Mouse (Mus musculus): ENCODE results near the gene Pgbd5. TPM values are rescaled to one million over a fixed set of nuclear protein-coding genes. Genes with fewer than 3 reads are reported as not detected.
A peak's percentile ranks its signal among the peaks of the same experiment; 100 is the strongest.

The Pgbd5 gene
- polyA plus RNA-seq, 1 experiment from 2014 or later: 16.4 TPM

GRCm38 (mm10) chr8:124361773-124362427, 77.6 kb downstream of the Pgbd5 start:
- H3K4me3 ChIP-seq: no peak overlapping the region
- no peak overlapping the region for H3K4me2 ChIP-seq
- no peaks in the 10 kb centered on the region for H3K4me1 ChIP-seq (replicated peaks)
- H3K9ac ChIP-seq: no peak overlapping the region
- no peak overlapping the region for H3K27ac ChIP-seq (replicated peaks)
- ATAC-seq (ENCODE audit: low FRiP score, low read depth): no peak
- no peaks in the 10 kb centered on the region for H3K27me3 ChIP-seq
- H3K36me3 ChIP-seq: no peaks in the 10 kb centered on the region
- H3K9me3 ChIP-seq: no peaks in the 10 kb centered on the region
- 83% methylated on average over 11 of the region's 11 CpGs for WGBS

GRCm38 (mm10) chr8:124360911-124361310, 78.5 kb downstream of the Pgbd5 start:
- 84% methylated on average over 3 of the region's 3 CpGs for WGBS
- H3K36me3 ChIP-seq: no peaks in the 10 kb centered on the region
- H3K4me1 ChIP-seq (replicated peaks): no peaks in the 10 kb centered on the region
- no peaks in the 10 kb centered on the region for H3K27me3 ChIP-seq
- H3K9ac ChIP-seq: no peak overlapping the region
- no peak for ATAC-seq (ENCODE audit: low FRiP score, low read depth)
- H3K9me3 ChIP-seq: no peaks in the 10 kb centered on the region
- H3K27ac ChIP-seq (replicated peaks): no peak overlapping the region
- no peak overlapping the region for H3K4me2 ChIP-seq
- H3K4me3 ChIP-seq: no peak overlapping the region

GRCm38 (mm10) chr8:124351636-124352035, 87.8 kb downstream of the Pgbd5 start:
- no peaks in the 10 kb centered on the region for H3K9me3 ChIP-seq
- no peak for ATAC-seq (ENCODE audit: low FRiP score, low read depth)
- 65% methylated on average over 5 of the region's 5 CpGs for WGBS
- H3K4me1 ChIP-seq (replicated peaks): peaks cover 4% of the 10 kb centered on the region
- H3K36me3 ChIP-seq: no peaks in the 10 kb centered on the region
- no peak overlapping the region for H3K9ac ChIP-seq
- no peak overlapping the region for H3K27ac ChIP-seq (replicated peaks)
- H3K4me2 ChIP-seq: no peak overlapping the region
- no peaks in the 10 kb centered on the region for H3K27me3 ChIP-seq
- no peak overlapping the region for H3K4me3 ChIP-seq

GRCm38 (mm10) chr8:124349663-124350062, 89.8 kb downstream of the Pgbd5 start:
- Histone ChIP-seq H3K4me3 (no peak overlapping the region), H3K36me3 (peaks cover 6% of the 10 kb centered on the region; the same call in 1 of the 2 replicates), H3K4me1 (replicated peaks) (peaks cover 5% of the 10 kb centered on the region), H3K9ac (no peak overlapping the region), H3K27me3 (no peaks in the 10 kb centered on the region), H3K9me3 (no peaks in the 10 kb centered on the region), H3K27ac (replicated peaks) (no peak overlapping the region), H3K4me2 (no peak overlapping the region)
- no peak for ATAC-seq (ENCODE audit: low FRiP score, low read depth)
- 36% methylated on average over 7 of the region's 7 CpGs for WGBS

- no peaks in the 10 kb centered on the region for H3K9me3 ChIP-seq
- peaks cover 5% of the 10 kb centered on the region for H3K4me1 ChIP-seq (replicated peaks)
- H3K9ac ChIP-seq: no peak overlapping the region
- peaks cover 10% of the 10 kb centered on the region for H3K36me3 ChIP-seq
- peak; percentile 12; the same call in 1 of the 2 replicates for ATAC-seq (ENCODE audit: low FRiP score, low read depth)
- no peak overlapping the region for H3K4me2 ChIP-seq
- H3K27me3 ChIP-seq: no peaks in the 10 kb centered on the region
- H3K27ac ChIP-seq (replicated peaks): no peak overlapping the region
- WGBS: 61% methylated on average over 1 of the region's 1 CpGs
- no peak overlapping the region for H3K4me3 ChIP-seq
Measured at GRCm38 (mm10) chr8:124348087-124348486, 91.4 kb downstream of the Pgbd5 start.

- Histone ChIP-seq H3K4me2 (no peak overlapping the region), H3K36me3 (peaks cover 12% of the 10 kb centered on the region), H3K9me3 (no peaks in the 10 kb centered on the region), H3K9ac (no peak overlapping the region), H3K27me3 (no peaks in the 10 kb centered on the region), H3K4me1 (replicated peaks) (peaks cover 5% of the 10 kb centered on the region), H3K4me3 (no peak overlapping the region), H3K27ac (replicated peaks) (no peak overlapping the region)
- 47% methylated on average over 19 of the region's 19 CpGs for WGBS
- ATAC-seq (ENCODE audit: low FRiP score, low read depth): peak; percentile 65
Measured at GRCm38 (mm10) chr8:124346852-124347523, 92.5 kb downstream of the Pgbd5 start.

- ATAC-seq (ENCODE audit: low FRiP score, low read depth): no peak
- Histone ChIP-seq H3K4me1 (replicated peaks) (peaks cover 5% of the 10 kb centered on the region), H3K36me3 (peaks cover 15% of the 10 kb centered on the region), H3K9me3 (no peaks in the 10 kb centered on the region), H3K27me3 (no peaks in the 10 kb centered on the region), H3K9ac (no peak overlapping the region), H3K4me2 (no peak overlapping the region), H3K27ac (replicated peaks) (no peak overlapping the region), H3K4me3 (no peak overlapping the region)
- 78% methylated on average over 10 of the region's 10 CpGs for WGBS
Measured at GRCm38 (mm10) chr8:124345098-124345497, 94.4 kb downstream of the Pgbd5 start.

GRCm38 (mm10) chr8:124343991-124344390, 95.5 kb downstream of the Pgbd5 start:
- peaks cover 3% of the 10 kb centered on the region; the same call in 1 of the 2 replicates for H3K4me1 ChIP-seq (replicated peaks)
- no peaks in the 10 kb centered on the region for H3K9me3 ChIP-seq
- peaks cover 22% of the 10 kb centered on the region for H3K36me3 ChIP-seq
- H3K4me3 ChIP-seq: no peak overlapping the region
- no peak for ATAC-seq (ENCODE audit: low FRiP score, low read depth)
- 77% methylated on average over 12 of the region's 12 CpGs for WGBS
- no peak overlapping the region for H3K9ac ChIP-seq
- H3K27me3 ChIP-seq: no peaks in the 10 kb centered on the region
- H3K27ac ChIP-seq (replicated peaks): no peak overlapping the region
- H3K4me2 ChIP-seq: no peak overlapping the region

GRCm38 (mm10) chr8:124343151-124343550, 96.3 kb downstream of the Pgbd5 start:
- Histone ChIP-seq H3K9me3 (no peaks in the 10 kb centered on the region), H3K36me3 (peaks cover 29% of the 10 kb centered on the region), H3K4me2 (no peak overlapping the region), H3K27ac (replicated peaks) (no peak overlapping the region), H3K27me3 (no peaks in the 10 kb centered on the region), H3K9ac (no peak overlapping the region), H3K4me3 (no peak overlapping the region), H3K4me1 (replicated peaks) (peaks cover 3% of the 10 kb centered on the region; the same call in 1 of the 2 replicates)
- ATAC-seq (ENCODE audit: low FRiP score, low read depth): no peak
- 93% methylated on average over 15 of the region's 15 CpGs for WGBS

GRCm38 (mm10) chr8:124340360-124341068, 98.9 kb downstream of the Pgbd5 start:
- WGBS: 56% methylated on average over 17 of the region's 17 CpGs
- no peaks in the 10 kb centered on the region for H3K4me1 ChIP-seq (replicated peaks)
- no peaks in the 10 kb centered on the region for H3K27me3 ChIP-seq
- H3K4me3 ChIP-seq: no peak overlapping the region
- 0 out of 2 replicates have a peak, but pooled peaks have one; percentile 53 for ATAC-seq (ENCODE audit: low FRiP score, low read depth)
- H3K9me3 ChIP-seq: no peaks in the 10 kb centered on the region
- 0 out of 2 replicates have a peak overlapping the region, but pooled peaks have one; percentile 26 for H3K27ac ChIP-seq (replicated peaks)
- H3K4me2 ChIP-seq: no peak overlapping the region
- H3K9ac ChIP-seq: no peak overlapping the region
- peaks cover 48% of the 10 kb centered on the region for H3K36me3 ChIP-seq

GRCm38 (mm10) chr8:124339742-124340141, 99.7 kb downstream of the Pgbd5 start:
- no peak for ATAC-seq (ENCODE audit: low FRiP score, low read depth)
- WGBS: 88% methylated on average over 3 of the region's 3 CpGs
- no peaks in the 10 kb centered on the region for H3K27me3 ChIP-seq

GRCm38 (mm10) chr8:124336302-124336701, 103.2 kb downstream of the Pgbd5 start:
- no peak for ATAC-seq (ENCODE audit: low FRiP score, low read depth)
- Histone ChIP-seq H3K36me3 (peaks cover 51% of the 10 kb centered on the region), H3K27me3 (no peaks in the 10 kb centered on the region), H3K4me3 (no peak overlapping the region), H3K9me3 (no peaks in the 10 kb centered on the region), H3K27ac (replicated peaks) (no peak overlapping the region), H3K4me1 (replicated peaks) (no peaks in the 10 kb centered on the region), H3K9ac (no peak overlapping the region), H3K4me2 (no peak overlapping the region)
- 92% methylated on average over 13 of the region's 13 CpGs for WGBS

More at GRCm38 (mm10) chr8:124339742-124340141, 99.7 kb downstream of the Pgbd5 start:
- H3K4me1 ChIP-seq (replicated peaks): no peaks in the 10 kb centered on the region
- H3K9ac ChIP-seq: no peak overlapping the region
- H3K4me2 ChIP-seq: no peak overlapping the region
- H3K4me3 ChIP-seq: no peak overlapping the region
- peaks cover 50% of the 10 kb centered on the region for H3K36me3 ChIP-seq
- H3K27ac ChIP-seq (replicated peaks): no peak overlapping the region
- H3K9me3 ChIP-seq: no peaks in the 10 kb centered on the region

All from hindbrain, embryonic 15.5 days (tissue).